Mouse (Mus musculus): Measurements from ENCODE around the gene Aspm. TPM values are rescaled to one million over a fixed set of nuclear protein-coding genes. Genes with fewer than 3 reads are reported as not detected.
"Not testable (repeated sequence)": the region's sequence is repeated elsewhere in the genome, so short reads cannot be mapped to it uniquely, and the experiment has no call there.

The Aspm gene
- polyA plus RNA-seq, 1 experiment = 0.20 TPM

DNA sequence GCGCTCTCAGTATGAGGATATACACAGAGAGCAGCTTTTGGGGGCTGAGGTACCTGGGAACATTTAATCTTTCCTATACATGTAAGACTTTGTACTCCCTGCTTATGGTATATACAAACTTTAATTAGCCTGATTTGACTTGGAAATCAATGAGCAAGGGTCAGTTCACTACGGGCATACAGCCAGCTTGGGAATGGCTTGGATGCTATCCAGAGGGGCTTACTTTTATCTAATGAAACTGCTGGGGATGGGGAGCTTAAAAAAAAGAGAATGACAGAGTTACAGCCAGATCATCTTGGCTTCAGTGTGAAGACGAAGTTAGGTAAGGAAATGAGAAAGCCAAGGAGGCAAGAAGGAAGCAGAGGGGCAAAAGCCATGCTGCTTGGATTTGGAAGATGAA is 29.6 kb upstream of the Aspm start:
- H3K4me1 ChIP-seq = peaks cover 44% of the 10 kb centered on the region
- H3K4me3 ChIP-seq (replicated peaks) = peak overlapping the region; percentile 57

GRCm38 (mm10) chr1:139438373-139438772 is 16.2 kb upstream of the Aspm start:
- no peak for TF ChIP-seq FLI1 (IDR thresholded peaks at IDR 0.05; ENCODE audit: low read length)
- TF ChIP-seq GATA1 (IDR thresholded peaks at IDR 0.05; ENCODE audit: borderline replicate concordance, low read length) = no peak
- Histone ChIP-seq H3K9me3 (no peaks in the 10 kb centered on the region), H3K36me3 (replicated peaks; ENCODE audit: low read length) (peaks cover 92% of the 10 kb centered on the region), H3K4me3 (replicated peaks) (no peak overlapping the region), H3K4me1 (no peaks in the 10 kb centered on the region), H3K27me3 (replicated peaks) (no peaks in the 10 kb centered on the region)

More for the DNA sequence above, 29.6 kb upstream of the Aspm start:
- Histone ChIP-seq H3K36me3 (replicated peaks; ENCODE audit: low read length) (peaks cover 19% of the 10 kb centered on the region), H3K27me3 (replicated peaks) (no peaks in the 10 kb centered on the region), H3K9me3 (no peaks in the 10 kb centered on the region)
- no peak for TF ChIP-seq FLI1 (IDR thresholded peaks at IDR 0.05; ENCODE audit: low read length)
- no peak for TF ChIP-seq GATA1 (IDR thresholded peaks at IDR 0.05; ENCODE audit: borderline replicate concordance, low read length)

DNA sequence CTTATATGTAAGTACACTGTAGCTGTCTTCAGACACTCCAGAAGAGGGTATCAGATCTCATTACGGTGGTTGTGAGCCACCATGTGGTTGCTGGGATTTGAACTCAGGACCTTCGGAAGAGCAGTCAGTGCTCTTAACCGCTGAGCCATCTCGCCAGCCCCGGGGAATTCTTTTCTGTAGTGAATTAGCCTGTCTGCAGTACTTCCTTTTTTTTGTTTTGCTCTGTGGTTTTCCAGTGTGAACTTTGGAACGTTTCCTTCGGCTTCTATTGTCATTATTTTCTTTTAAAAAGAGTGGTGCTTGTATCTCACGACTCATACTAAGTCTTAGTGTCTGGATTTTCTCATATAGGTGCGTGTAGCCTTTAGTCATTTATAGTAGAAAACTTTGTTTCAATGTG is 11.5 kb upstream of the Aspm start:
- not testable (repeated sequence) for H3K4me1 ChIP-seq

GRCm38 (mm10) chr1:139455226-139455869 is 776 bp downstream of the Aspm start:
- peaks cover 41% of the 10 kb centered on the region for H3K4me1 ChIP-seq
- H3K9me3 ChIP-seq = no peaks in the 10 kb centered on the region
- TF ChIP-seq GATA1 (IDR thresholded peaks at IDR 0.05; ENCODE audit: borderline replicate concordance, low read length) (no peak), FLI1 (IDR thresholded peaks at IDR 0.05; ENCODE audit: low read length) (no peak)
- H3K27me3 ChIP-seq (replicated peaks) = no peaks in the 10 kb centered on the region
- H3K4me3 ChIP-seq (replicated peaks) = peak overlapping the region; percentile 98
- peaks cover 23% of the 10 kb centered on the region for H3K36me3 ChIP-seq (replicated peaks; ENCODE audit: low read length)

More for the DNA sequence above, 11.5 kb upstream of the Aspm start:
- H3K27me3 ChIP-seq (replicated peaks); H3K9me3 ChIP-seq; H3K4me3 ChIP-seq (replicated peaks): not testable (repeated sequence)
- H3K36me3 ChIP-seq (replicated peaks; ENCODE audit: low read length) = peaks cover 75% of the 10 kb centered on the region

GRCm38 (mm10) chr1:139460807-139461206 is 6.2 kb downstream of the Aspm start:
- peaks cover 33% of the 10 kb centered on the region for H3K4me1 ChIP-seq
- H3K4me3 ChIP-seq (replicated peaks) = no peak overlapping the region
- TF ChIP-seq FLI1 (IDR thresholded peaks at IDR 0.05; ENCODE audit: low read length) (no peak), GATA1 (IDR thresholded peaks at IDR 0.05; ENCODE audit: borderline replicate concordance, low read length) (no peak)
- H3K9me3 ChIP-seq = no peaks in the 10 kb centered on the region
- no peaks in the 10 kb centered on the region for H3K27me3 ChIP-seq (replicated peaks)
- H3K36me3 ChIP-seq (replicated peaks; ENCODE audit: low read length) = peaks cover 66% of the 10 kb centered on the region

DNA sequence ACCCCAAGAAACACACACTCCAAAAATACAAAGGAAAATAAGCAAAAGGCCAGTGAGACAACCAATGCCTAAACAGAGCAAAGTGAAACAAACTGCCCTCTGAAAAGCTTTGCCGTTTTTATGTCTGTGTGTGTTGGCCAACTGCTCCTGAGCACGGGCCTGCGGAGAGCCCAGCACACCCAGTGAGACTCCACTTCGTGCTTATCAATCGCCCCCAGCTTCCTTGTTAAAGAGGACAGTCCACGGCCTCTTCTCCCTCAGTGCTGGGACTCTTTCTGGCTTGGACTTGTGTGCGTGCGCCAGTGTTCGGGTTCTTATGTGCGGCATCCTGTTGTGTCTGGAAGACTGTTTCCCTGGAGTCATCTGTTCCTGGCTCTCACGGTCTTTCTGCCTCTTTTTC is 11.4 kb downstream of the Aspm start:
- no peak overlapping the region for H3K4me3 ChIP-seq (replicated peaks)
- peaks cover 9% of the 10 kb centered on the region for H3K4me1 ChIP-seq
- no peaks in the 10 kb centered on the region for H3K27me3 ChIP-seq (replicated peaks)
- TF ChIP-seq FLI1 (IDR thresholded peaks at IDR 0.05; ENCODE audit: low read length) (no peak), GATA1 (IDR thresholded peaks at IDR 0.05; ENCODE audit: borderline replicate concordance, low read length) (no peak)
- peaks cover 85% of the 10 kb centered on the region for H3K36me3 ChIP-seq (replicated peaks; ENCODE audit: low read length)
- no peaks in the 10 kb centered on the region for H3K9me3 ChIP-seq

- no peak for TF ChIP-seq GATA1 (IDR thresholded peaks at IDR 0.05; ENCODE audit: borderline replicate concordance, low read length)
- no peak for TF ChIP-seq FLI1 (IDR thresholded peaks at IDR 0.05; ENCODE audit: low read length)
- Histone ChIP-seq H3K36me3 (replicated peaks; ENCODE audit: low read length) (peaks cover 91% of the 10 kb centered on the region), H3K27me3 (replicated peaks) (no peaks in the 10 kb centered on the region), H3K9me3 (no peaks in the 10 kb centered on the region), H3K4me3 (replicated peaks) (peak overlapping the region; percentile 11), H3K4me1 (no peaks in the 10 kb centered on the region)
These were observed 24.3 kb downstream of the Aspm start for GRCm38 (mm10) chr1:139478898-139479297.

DNA sequence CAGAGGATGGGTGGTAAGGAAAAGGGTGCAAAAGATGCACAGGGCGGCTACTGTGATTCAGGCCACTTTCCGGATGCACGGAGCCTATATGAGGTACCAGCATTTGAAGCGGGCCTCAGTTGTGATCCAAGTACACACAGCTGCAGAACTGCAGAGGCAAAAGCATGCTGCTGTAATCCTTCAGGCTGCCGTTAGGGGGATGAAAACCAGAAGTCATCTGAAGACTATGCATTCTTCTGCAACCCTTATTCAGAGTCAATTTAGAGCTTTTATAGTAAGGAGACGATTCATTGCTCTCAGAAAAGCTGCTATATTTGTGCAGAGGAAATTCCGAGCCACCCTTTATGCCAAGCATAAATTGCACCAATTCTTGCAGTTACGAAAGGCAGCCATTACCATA is 25.7 kb downstream of the Aspm start:
- peaks cover 82% of the 10 kb centered on the region for H3K36me3 ChIP-seq (replicated peaks; ENCODE audit: low read length)
- no peaks in the 10 kb centered on the region for H3K4me1 ChIP-seq
- TF ChIP-seq FLI1 (IDR thresholded peaks at IDR 0.05; ENCODE audit: low read length) = no peak
- no peak for TF ChIP-seq GATA1 (IDR thresholded peaks at IDR 0.05; ENCODE audit: borderline replicate concordance, low read length)
- no peaks in the 10 kb centered on the region for H3K9me3 ChIP-seq
- no peaks in the 10 kb centered on the region for H3K27me3 ChIP-seq (replicated peaks)
- no peak overlapping the region for H3K4me3 ChIP-seq (replicated peaks)

DNA sequence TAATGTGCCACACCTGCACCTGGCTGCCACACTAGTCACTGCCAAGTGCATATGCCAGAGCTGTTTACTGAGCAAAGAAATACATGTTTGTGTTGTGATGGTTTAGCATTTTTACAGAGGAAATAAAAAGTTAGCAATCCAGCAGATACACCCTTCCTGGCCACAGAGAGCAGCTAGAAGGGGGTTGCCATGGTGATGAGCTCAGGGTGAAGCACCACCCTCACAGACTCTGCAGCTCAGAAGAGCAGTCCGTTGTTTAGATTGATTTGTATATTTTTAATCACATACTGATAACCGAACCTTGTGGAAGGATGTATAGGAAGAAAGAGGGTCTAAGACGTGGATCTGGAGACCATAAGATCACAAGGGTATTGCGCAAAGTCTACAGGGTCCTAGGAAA is 26.6 kb downstream of the Aspm start:
- TF ChIP-seq FLI1 (IDR thresholded peaks at IDR 0.05; ENCODE audit: low read length) (no peak), GATA1 (IDR thresholded peaks at IDR 0.05; ENCODE audit: borderline replicate concordance, low read length) (no peak)
- no peaks in the 10 kb centered on the region for H3K4me1 ChIP-seq
- H3K27me3 ChIP-seq (replicated peaks) = no peaks in the 10 kb centered on the region
- no peaks in the 10 kb centered on the region for H3K9me3 ChIP-seq
- H3K36me3 ChIP-seq (replicated peaks; ENCODE audit: low read length) = peaks cover 81% of the 10 kb centered on the region
- H3K4me3 ChIP-seq (replicated peaks) = no peak overlapping the region

- H3K36me3 ChIP-seq (replicated peaks; ENCODE audit: low read length) = peaks cover 56% of the 10 kb centered on the region
- TF ChIP-seq FLI1 (IDR thresholded peaks at IDR 0.05; ENCODE audit: low read length) (no peak), GATA1 (IDR thresholded peaks at IDR 0.05; ENCODE audit: borderline replicate concordance, low read length) (no peak)
- no peak overlapping the region for H3K4me3 ChIP-seq (replicated peaks)
- no peaks in the 10 kb centered on the region for H3K4me1 ChIP-seq
- no peaks in the 10 kb centered on the region for H3K9me3 ChIP-seq
- no peaks in the 10 kb centered on the region for H3K27me3 ChIP-seq (replicated peaks)
These were observed 40.1 kb downstream of the Aspm start for GRCm38 (mm10) chr1:139494630-139495029.

DNA sequence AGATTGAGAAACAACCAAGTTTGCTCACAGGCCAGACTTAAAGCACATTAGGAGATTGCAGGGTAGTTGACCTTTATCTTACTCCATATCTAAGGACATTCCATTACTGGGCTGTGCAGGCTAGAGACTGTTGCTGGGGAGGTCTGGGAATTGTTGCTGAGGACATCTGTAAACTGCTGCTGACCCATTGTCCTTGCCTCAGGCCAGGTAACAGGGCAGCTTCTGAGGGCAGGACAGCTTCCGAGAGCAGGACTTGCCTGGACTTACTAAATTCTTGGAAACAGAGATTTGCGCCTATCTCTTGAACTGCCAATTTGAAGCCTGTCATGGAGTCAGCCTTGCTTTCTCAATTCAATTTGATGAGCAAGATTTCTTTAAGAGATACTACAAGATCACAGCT is 40.8 kb downstream of the Aspm start:
- Histone ChIP-seq H3K4me3 (replicated peaks) (no peak overlapping the region), H3K9me3 (no peaks in the 10 kb centered on the region), H3K36me3 (replicated peaks; ENCODE audit: low read length) (peaks cover 49% of the 10 kb centered on the region), H3K4me1 (no peaks in the 10 kb centered on the region), H3K27me3 (replicated peaks) (no peaks in the 10 kb centered on the region)
- TF ChIP-seq FLI1 (IDR thresholded peaks at IDR 0.05; ENCODE audit: low read length) = no peak
- no peak for TF ChIP-seq GATA1 (IDR thresholded peaks at IDR 0.05; ENCODE audit: borderline replicate concordance, low read length)

All from megakaryocyte, embryonic 14.5 days (primary cell).